Mouse (Mus musculus) brain, embryonic 18.5 days (tissue): ENCODE results near the gene Fyn.

Experiments
- DNase-seq: peaks from one replicate; pipeline ENCODE4 v3.0.0-alpha.2; 2012; ENCODE audit warnings: low read depth, low spot score

The Fyn gene

GRCm38 (mm10) chr10:39535347-39535746 lies 166.7 kb downstream of the Fyn start:
- DNase-seq, result no peak

DNA sequence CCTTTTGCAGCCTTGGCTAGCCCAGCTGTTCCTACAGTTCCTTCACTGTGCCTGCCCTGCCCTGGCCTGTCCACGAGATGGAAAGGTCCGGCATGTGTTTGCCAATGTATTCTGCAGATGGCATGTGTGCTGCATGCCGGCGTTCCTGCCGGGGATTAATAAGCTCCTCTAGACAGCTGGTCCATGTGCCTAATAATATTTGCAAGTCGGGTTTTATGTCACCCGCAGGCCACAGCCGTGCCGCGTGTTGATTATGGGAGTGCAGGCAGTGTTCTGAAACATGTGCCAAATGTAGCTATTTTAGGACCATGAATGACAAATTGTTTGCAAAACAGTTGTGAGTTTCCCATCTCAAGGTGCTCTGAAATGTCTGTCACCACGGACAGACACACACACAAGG lies 167.6 kb downstream of the Fyn start:
- DNase-seq, result no peak

DNA sequence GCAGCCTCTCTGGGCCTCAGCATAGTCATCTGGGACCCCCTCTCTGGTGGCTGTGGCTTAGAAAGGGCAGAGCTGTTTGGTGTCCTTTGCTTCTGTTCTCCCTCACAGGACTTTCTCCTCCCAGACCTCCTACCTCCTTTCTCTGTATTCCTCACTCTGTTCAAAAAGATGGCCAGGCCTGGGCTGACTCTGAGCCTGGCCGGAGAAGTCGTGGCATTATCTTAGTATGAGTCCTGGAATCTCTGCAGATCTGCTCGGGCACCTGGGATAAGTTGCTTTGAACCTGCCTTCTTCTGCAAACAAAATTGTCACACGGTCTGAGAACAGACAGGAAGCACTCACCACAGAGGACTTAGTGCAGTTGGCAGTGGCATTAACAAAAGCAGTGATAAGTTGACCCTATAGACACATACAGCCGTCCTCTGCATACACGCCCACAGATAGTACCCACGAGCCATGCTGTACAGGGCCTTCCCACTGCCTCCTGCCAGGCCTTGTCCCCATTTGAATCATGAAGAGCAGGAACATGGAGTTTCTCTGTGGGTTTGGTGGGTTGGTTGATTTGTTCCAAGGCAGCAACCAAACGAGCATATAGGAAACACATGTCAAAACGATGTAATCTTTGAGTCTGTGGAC lies 171.5 kb downstream of the Fyn start:
- no peak for DNase-seq

- DNase-seq, result no peak
Observed at GRCm38 (mm10) chr10:39540995-39541394, 172.3 kb downstream of the Fyn start.

DNA sequence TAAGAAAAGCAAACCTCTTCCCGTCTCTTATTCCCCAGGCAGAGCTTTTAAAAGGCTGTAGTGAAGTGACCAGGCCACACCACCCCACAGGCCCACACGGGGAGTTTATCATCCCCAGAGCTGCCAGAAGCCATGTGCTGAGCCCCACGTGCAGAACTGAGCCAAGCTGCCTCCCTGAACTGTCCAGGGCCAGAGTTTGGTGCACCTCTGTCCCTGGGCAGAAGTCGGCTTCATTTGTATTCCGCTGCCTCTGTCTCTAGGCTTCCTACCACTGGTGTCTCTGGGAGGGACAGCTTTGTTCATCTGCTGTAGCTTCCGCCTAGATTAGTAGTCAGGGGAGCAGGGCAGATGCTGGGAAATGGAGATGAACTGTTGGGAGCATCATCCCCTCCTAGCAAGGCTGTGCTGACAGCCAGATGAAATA lies 172.8 kb downstream of the Fyn start:
- no peak for DNase-seq

GRCm38 (mm10) chr10:39541951-39542521 lies 173.4 kb downstream of the Fyn start:
- DNase-seq, result no peak

DNA sequence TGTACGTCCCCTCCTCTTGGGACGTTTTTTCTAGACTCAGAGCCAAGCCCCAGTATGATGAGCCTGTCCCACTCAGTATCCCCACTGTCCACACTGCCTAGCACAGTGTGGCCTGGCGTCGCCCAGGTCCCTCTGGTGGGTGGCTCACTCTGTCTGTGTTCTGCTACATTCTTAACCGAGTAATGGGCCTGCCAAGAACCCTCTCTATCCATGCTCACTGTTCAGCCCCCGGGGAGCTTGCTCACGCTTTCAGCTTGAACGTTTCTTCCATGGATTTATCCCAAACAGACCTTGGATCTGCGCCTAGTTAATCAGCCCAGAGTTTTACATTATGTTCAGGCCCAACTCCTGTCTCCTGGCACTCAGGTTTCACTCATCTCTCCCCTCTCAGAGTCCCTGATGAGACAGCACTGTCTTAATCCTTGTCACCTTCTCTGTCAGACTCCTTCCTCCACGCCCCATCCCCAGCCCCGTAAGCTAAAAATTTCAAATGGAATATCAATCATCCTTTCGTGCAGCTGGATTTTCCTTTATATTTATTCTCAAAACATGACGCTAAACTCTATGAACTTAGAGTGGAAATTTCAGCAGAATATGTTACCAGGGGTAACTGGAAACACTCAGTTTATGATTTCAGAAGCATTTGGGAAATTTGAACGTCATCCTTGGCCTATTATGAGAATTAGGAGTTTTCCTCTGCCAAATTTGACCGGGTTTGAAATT lies 174.0 kb downstream of the Fyn start:
- no peak for DNase-seq

GRCm38 (mm10) chr10:39543258-39543770 lies 174.7 kb downstream of the Fyn start:
- no peak for DNase-seq

DNA sequence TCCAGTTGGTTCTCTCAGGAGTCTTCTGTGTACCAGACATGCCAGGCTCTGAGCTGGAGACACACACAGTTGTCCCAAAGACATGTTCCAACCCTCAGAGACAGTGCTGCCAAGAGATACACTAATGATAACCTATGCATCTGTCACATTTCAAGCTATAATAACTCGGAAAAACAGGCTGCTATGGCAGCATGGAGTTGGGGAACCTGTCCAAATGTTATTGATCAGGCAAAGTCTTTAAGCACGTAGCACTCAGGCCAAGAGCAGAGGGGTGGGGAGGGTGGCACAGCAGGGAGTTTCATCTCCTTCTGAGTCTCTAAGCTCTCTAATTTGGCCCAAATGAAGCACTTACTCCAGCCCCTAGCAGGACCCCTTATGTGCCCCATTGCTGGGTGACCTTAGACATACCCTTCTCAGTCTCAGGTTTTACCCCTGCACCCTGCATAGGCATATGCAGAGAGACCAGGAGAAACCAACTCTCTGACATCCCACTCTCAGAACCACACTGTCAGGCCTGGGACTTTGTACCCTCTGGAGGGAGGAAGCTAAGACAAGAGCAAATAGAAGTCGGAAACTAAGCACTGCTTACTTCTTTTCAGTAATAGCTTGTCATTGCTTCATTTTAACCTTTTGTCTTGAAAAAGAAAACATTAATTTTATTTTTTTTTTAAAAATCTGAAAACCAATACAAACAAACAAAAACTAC lies 178.9 kb downstream of the Fyn start:
- DNase-seq, result no peak

GRCm38 (mm10) chr10:39550791-39551190 lies 182.1 kb downstream of the Fyn start:
- DNase-seq, result no peak

DNA sequence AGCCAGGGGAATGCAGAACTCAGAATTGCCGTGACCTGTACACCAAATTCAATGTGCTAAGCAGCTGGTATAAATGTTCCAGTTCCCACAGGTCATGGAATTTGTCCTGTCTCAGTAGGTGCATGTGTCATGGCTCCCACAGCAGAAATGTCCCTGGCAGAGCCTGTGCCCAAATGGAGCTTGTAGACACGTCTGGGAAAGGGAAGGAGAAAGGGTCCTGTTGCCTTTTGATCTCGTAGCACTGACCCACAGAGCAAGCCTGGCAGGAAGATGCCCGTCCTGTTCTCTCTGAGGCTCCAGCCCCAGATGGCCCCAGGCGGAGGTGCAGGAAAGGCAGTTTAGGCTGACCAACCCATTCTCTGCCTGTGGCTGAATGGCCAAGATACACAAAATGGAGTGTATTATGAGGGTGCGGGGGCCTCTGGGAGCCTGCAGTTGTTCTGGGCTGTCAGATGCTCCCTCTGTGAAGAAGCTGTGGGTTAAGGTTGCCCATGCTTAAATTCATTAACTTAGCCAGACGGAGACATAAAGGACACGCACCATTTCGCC lies 183.1 kb downstream of the Fyn start:
- DNase-seq, result no peak

- no peak for DNase-seq
Observed at GRCm38 (mm10) chr10:39552351-39552814, 183.7 kb downstream of the Fyn start.

GRCm38 (mm10) chr10:39552903-39553302 lies 184.2 kb downstream of the Fyn start:
- DNase-seq, result no peak

- DNase-seq, result no peak
Observed at GRCm38 (mm10) chr10:39555289-39555715, 186.6 kb downstream of the Fyn start.

DNA sequence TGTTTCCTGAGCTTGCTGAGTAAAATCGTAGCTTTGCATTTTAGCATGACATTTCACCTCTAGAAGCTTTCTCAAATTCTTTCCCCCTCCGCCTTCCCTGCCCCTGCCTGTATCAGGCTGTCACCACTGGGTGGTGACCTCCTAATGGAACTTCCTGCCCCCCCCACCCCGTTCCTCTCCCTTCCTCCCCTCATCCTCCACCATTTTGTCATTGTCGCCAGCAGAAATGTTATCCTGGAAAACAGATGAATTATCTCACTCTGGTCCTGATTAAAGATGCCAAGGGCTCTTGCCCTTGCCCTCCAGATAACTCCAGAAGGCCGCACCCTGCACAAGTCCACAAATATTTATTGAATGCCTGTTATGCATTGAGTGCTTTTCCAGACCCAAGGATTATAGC lies 187.1 kb downstream of the Fyn start:
- no peak for DNase-seq

DNA sequence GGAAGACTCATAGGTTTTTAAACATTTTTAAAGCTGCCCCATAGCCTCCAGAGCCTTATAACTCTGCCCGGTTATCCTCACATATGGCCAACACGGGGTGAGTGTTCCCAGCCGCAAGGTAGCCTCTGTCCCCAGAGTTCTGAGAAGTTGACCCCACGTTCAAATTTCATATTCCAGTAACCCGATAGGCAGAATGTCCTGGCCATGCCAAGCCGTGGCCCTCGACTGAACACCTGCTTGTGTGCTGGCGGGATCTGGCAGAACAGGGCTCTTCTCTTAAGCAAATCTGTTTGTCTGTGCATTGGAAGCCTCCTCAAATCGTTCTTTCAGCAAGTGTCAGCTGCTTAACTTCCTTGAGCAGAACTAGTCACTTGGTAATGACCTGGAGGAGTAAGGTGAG lies 188.7 kb downstream of the Fyn start:
- no peak for DNase-seq

- no peak for DNase-seq
Observed at GRCm38 (mm10) chr10:39557851-39558250, 189.2 kb downstream of the Fyn start.

DNA sequence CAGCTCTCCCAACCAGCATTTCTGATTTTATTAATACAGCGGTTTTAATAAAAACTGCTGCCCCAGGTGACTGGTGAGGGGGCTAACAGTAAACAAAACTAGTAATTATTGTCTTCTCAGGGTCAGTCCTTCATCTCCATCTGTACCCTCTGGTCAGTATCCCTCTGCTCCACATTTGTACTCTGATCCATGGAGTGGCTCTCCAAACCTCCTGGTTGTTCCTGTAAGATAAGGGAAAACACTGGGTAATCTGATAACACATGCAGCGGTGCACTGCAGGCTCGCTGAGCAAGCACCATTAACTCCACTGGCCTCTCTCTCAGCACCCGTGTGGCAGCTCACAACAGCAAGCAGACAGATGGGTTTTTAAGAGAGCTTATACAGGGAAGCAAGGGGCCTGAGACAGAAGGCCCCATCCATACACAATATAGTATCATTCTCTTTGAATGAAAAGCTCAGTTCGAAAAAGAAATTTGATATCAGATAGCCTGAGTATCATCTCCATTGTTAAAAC lies 189.9 kb downstream of the Fyn start:
- DNase-seq, result no peak

DNA sequence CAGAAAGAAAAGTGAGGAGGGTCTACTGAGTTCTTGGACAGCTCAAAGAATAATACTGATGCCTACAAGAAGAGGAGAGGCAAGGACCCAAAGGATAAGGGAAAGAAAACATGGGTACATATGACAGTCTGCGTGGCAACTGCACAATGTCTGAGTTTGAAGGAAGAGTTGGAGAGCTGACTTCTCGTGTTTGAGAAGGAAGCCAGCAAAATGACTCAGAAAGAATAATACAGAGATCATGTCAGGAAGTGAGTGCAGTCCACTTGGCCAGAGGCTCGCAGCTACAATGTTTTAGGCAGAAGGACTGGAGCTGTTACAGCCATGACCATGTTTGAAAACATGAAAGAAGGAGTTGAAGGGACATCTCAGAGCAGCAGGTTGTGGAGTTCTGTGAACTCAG lies 190.7 kb downstream of the Fyn start:
- DNase-seq, result no peak

- no peak for DNase-seq
Observed at GRCm38 (mm10) chr10:39562383-39562782, 193.7 kb downstream of the Fyn start.

DNA sequence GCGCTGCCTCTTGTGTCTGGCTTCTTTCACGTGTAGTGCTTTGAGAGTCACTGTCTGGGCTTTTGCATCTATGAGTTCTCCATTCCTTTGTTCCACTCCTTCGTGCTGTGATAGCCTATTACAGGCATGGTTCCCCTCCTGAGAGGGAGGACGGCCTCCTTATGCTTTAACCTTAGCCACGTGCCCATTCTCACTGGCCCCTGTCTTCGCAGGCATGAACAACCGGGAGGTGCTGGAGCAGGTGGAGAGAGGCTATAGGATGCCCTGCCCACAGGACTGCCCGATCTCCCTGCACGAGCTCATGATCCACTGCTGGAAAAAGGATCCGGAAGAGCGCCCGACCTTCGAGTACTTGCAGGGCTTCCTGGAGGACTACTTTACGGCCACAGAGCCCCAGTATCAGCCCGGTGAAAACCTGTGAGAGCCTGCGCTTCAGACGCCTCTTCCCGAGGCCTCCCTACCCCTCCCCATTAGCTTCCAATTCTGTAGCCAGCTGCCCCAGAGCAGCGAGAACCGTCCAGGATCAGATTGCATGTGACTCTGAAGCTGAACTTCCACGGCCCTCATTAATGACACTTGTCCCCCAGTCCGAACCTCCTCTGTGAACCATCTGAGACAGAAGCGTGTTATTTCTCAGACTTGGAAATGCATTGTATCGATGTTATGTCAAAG lies 195.0 kb downstream of the Fyn start:
- no peak for DNase-seq
